Mouse (Mus musculus) C2C12 (cell line): ENCODE measurements around the gene Ell2.

Experiments
- CEBPB ChIP-seq: IDR thresholded peaks from one replicate; pipeline ENCODE4 v1.6.1; 2011; ENCODE audit warnings: low read depth, mild to moderate bottlenecking, control low read depth, moderate library complexity
- CTCF ChIP-seq: IDR thresholded peaks from one replicate; pipeline ENCODE4 v1.5.1; 2011; ENCODE audit not compliant: control insufficient read depth, insufficient read depth, insufficient read length
- MAX ChIP-seq: IDR thresholded peaks from one replicate; pipeline ENCODE4 v1.6.1; 2011; ENCODE audit warnings: mild to moderate bottlenecking, control low read depth
- MYOD1 ChIP-seq: IDR thresholded peaks from one replicate; pipeline ENCODE4 v1.6.1; 2011; ENCODE audit warnings: low read depth; ENCODE audit not compliant: control insufficient read depth, insufficient read length
- USF1 ChIP-seq: IDR thresholded peaks from one replicate; pipeline ENCODE4 v1.6.1; 2011; ENCODE audit warnings: low read depth, mild to moderate bottlenecking, control low read depth, moderate library complexity

DNA sequence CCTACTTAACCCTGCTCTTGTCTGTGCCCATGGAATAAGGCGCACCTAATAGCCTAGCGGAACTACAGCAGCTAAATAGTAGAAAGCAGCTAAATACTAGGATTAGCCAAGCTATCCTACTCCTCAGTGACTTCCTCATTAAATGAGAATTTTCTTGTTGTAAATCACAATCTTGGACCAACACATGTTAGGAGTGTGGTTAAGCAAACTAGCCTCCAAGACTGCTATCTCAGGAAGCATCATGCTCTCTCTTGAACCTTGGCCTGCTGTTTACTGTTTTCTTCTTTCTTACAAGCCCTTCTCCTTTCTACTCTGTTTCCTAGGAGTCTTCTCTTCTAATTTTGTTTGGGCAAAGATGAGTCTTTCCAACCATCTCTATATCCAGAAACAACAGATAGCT, 110.6 kb downstream of the Ell2 start:
- TF ChIP-seq MAX: no peak
- TF ChIP-seq CTCF: no peak
- TF ChIP-seq CEBPB: no peak
- no peak for TF ChIP-seq MYOD1
- TF ChIP-seq USF1: no peak
